Mouse (Mus musculus): ENCODE measurements around the gene Rtn4r. TPM values are rescaled to one million over a fixed set of nuclear protein-coding genes. Genes with fewer than 3 reads are reported as not detected.

Gene Rtn4r
- polyA plus RNA-seq, 1 experiment from 2014 or later = 4.7 TPM

DNA sequence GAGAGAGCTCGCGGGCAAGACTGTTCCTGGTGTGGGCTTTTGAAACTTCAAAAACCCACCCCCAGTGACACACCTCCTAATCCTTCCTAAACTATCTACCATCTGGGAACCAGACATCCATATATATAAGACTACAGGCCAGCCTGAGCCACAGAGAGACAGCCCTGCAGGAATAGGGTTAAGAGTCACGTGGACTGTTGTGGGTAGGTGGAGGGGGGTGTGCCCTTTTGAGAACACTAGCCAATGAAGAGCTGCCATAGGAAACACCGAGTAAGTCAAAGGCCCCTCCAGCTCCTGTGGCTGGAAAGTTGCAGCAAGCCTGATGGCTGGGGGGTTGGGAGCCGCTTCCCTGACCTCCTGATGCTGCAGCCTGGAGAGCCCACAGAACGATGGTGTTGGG lies 23.6 kb upstream of the Rtn4r start:
- Histone ChIP-seq H3K4me1 (replicated peaks) (no peaks in the 10 kb centered on the region), H3K9ac (no peak overlapping the region), H3K36me3 (no peaks in the 10 kb centered on the region), H3K27ac (no peak overlapping the region), H3K27me3 (replicated peaks) (no peaks in the 10 kb centered on the region), H3K4me2 (replicated peaks) (no peak overlapping the region), H3K9me3 (no peaks in the 10 kb centered on the region), H3K4me3 (replicated peaks) (no peak overlapping the region)
- WGBS = 45% methylated on average over 6 of the region's 6 CpGs
- no peak for ATAC-seq

DNA sequence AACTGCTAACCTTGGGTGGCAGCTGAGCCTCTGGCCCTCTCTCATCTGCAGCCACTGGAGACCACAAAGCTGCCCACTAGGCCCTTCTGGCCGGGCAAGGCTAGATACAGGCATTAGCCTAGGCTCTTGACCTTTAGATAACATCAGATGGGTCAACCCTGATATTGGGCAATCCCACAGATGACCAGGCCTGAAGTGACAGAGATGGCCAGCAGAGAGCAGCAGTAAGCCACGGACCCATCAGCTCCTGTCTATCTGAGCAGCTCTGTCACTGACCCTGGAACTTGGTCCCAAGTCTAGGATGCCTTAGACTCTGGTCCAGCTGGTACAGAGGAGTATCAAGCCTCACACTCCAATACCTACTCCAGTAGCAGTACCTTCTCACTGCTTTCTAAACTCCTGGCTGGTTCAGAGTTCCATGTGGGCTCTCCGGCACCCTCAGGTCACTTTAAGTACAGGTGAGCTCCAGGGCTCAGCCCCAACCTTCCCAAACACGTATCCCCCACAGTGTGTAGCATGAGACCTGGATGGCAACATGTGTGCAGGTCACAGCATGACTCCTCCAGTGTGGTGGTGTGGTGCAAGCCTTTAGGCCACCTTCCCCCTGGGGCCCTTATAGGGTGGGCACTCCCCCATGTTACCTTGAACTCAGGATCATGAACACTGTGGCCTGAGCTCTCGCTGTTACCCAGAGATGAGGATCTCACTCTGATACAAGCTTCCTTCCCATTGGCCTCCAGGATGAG lies 19.0 kb upstream of the Rtn4r start:
- Histone ChIP-seq H3K9me3 (no peaks in the 10 kb centered on the region), H3K27ac (no peak overlapping the region), H3K36me3 (no peaks in the 10 kb centered on the region), H3K4me3 (replicated peaks) (no peak overlapping the region), H3K4me1 (replicated peaks) (no peaks in the 10 kb centered on the region), H3K9ac (no peak overlapping the region), H3K4me2 (replicated peaks) (no peak overlapping the region), H3K27me3 (replicated peaks) (no peaks in the 10 kb centered on the region)
- WGBS = 57% methylated on average over 5 of the region's 5 CpGs
- peak; percentile 80 for ATAC-seq

- H3K4me2 ChIP-seq (replicated peaks) = no peak overlapping the region
- no peaks in the 10 kb centered on the region for H3K27me3 ChIP-seq (replicated peaks)
- H3K9ac ChIP-seq = no peak overlapping the region
- no peaks in the 10 kb centered on the region for H3K4me1 ChIP-seq (replicated peaks)
- H3K36me3 ChIP-seq = no peaks in the 10 kb centered on the region
- 75% methylated on average over 7 of the region's 7 CpGs for WGBS
- H3K9me3 ChIP-seq = no peaks in the 10 kb centered on the region
- H3K27ac ChIP-seq = no peak overlapping the region
- no peak overlapping the region for H3K4me3 ChIP-seq (replicated peaks)
- no peak for ATAC-seq
Observed at GRCm38 (mm10) chr16:18111042-18111441, 16.4 kb upstream of the Rtn4r start.

DNA sequence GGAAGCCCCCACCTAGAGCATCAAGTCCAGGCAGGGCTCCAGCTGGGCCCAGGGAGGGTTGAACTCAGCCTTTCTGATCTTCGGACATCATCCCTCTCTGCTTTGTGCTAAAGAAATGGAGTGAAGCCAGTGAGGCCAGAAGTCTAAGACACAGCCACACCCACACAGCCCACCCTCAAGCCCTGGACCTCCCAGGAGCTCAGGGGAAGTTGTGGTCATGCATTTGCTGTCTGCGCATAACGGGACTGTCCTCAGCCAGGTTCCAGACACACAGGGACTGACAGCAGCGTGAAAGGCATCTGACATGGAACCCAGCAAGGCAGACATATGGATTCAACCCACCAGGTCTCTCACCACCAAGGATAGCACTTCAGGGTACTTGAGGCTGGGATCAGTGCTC lies 11.0 kb upstream of the Rtn4r start:
- WGBS = 84% methylated on average over 4 of the region's 4 CpGs
- ATAC-seq = no peak
- Histone ChIP-seq H3K27ac (no peak overlapping the region), H3K27me3 (replicated peaks) (no peaks in the 10 kb centered on the region), H3K4me1 (replicated peaks) (no peaks in the 10 kb centered on the region), H3K9me3 (no peaks in the 10 kb centered on the region), H3K36me3 (no peaks in the 10 kb centered on the region), H3K4me2 (replicated peaks) (no peak overlapping the region), H3K4me3 (replicated peaks) (no peak overlapping the region), H3K9ac (no peak overlapping the region)

DNA sequence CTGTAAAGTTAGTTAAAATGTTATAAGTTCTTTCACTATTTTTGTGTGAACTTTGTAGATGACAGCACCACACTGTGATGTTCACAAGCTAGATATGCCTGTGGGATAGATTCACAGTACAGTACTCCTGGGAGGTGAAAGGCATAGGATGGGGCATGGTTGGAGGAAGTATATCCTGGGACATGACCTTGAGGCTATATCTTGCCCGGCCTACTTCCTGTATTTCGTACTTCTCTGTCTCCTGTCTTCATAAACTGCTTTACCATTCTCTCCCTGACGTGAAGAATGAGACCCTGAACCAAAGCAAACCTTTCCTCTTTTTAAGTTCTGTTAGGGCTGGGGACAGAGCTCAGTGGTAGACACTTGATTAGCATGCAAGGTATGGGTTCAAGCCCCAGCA lies 9.2 kb upstream of the Rtn4r start:
- H3K9ac ChIP-seq = no peak overlapping the region
- H3K4me2 ChIP-seq (replicated peaks) = no peak overlapping the region
- 77% methylated on average over 3 of the region's 3 CpGs for WGBS
- no peak for ATAC-seq
- no peaks in the 10 kb centered on the region for H3K27me3 ChIP-seq (replicated peaks)
- H3K4me1 ChIP-seq (replicated peaks) = no peaks in the 10 kb centered on the region
- no peak overlapping the region for H3K4me3 ChIP-seq (replicated peaks)
- no peak overlapping the region for H3K27ac ChIP-seq
- no peaks in the 10 kb centered on the region for H3K9me3 ChIP-seq
- H3K36me3 ChIP-seq = no peaks in the 10 kb centered on the region

DNA sequence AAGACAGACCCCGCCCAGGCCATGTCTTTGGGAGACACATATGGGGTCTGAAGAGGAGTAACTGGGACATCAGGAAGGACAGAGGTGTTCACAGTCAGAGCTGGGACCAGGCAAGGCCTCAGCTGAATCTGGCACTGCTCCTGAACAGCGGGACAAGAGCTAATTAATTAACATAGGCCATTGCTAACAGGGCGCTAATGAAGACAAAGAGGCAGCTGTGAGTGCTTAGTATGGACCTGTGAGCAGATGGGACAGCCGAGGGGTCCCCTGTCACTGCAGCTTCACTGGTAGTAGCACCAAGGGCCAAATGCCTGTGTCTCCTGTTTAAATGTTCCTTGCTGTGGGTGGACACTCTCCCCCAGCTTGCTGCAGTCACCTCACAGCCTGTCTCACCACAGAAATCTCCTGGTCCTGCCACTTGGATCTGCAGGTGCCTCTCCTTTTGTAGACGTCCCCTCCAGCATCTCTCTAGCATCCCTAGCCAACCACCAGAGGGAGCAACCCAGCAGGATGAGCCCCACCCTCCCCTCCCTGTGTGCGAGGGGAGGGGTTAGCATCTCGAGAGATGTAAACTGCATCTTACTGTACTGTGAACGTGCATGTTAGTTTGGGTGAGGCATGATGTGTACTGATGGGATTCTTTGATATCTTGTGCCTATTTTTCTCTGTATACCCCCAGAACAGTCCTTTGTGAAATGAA lies 8.3 kb upstream of the Rtn4r start:
- H3K4me2 ChIP-seq (replicated peaks) = no peak overlapping the region
- ATAC-seq = peak; percentile 70; the same call in 1 of the 2 replicates
- H3K9ac ChIP-seq = no peak overlapping the region
- no peak overlapping the region for H3K27ac ChIP-seq
- H3K9me3 ChIP-seq = no peaks in the 10 kb centered on the region
- no peaks in the 10 kb centered on the region for H3K27me3 ChIP-seq (replicated peaks)
- no peak overlapping the region for H3K4me3 ChIP-seq (replicated peaks)
- WGBS = 26% methylated on average over 8 of the region's 8 CpGs
- no peaks in the 10 kb centered on the region for H3K36me3 ChIP-seq
- no peaks in the 10 kb centered on the region for H3K4me1 ChIP-seq (replicated peaks)

GRCm38 (mm10) chr16:18122740-18123139 lies 4.7 kb upstream of the Rtn4r start:
- Histone ChIP-seq H3K4me1 (replicated peaks) (peaks cover 2% of the 10 kb centered on the region), H3K27ac (no peak overlapping the region), H3K4me3 (replicated peaks) (no peak overlapping the region), H3K9me3 (no peaks in the 10 kb centered on the region), H3K4me2 (replicated peaks) (no peak overlapping the region), H3K27me3 (replicated peaks) (peaks cover 7% of the 10 kb centered on the region), H3K36me3 (no peaks in the 10 kb centered on the region), H3K9ac (no peak overlapping the region)
- ATAC-seq = no peak
- 68% methylated on average over 2 of the region's 2 CpGs for WGBS

DNA sequence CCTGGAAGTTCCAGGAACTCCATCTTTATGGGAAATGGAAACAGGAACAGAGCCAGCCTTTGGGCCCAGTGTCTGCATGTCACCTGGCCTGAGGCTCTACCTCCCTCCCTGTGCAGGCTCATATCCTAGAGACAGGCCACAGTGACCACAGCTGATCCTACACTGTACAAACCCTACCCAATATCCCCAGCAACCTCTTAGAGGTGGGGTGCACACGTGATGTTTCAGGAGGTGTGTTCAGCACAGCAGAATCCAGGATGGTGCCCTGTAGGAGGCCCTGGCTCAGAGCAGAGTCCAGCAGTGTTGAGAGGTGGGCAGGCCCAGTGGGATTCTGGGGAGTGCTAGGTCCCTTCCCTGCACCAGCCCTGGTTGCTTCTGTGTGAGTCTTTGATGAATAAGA lies 4.0 kb upstream of the Rtn4r start:
- Histone ChIP-seq H3K9ac (no peak overlapping the region), H3K4me2 (replicated peaks) (no peak overlapping the region), H3K4me3 (replicated peaks) (no peak overlapping the region), H3K27ac (no peak overlapping the region), H3K9me3 (no peaks in the 10 kb centered on the region), H3K27me3 (replicated peaks) (peaks cover 14% of the 10 kb centered on the region), H3K4me1 (replicated peaks) (peaks cover 9% of the 10 kb centered on the region), H3K36me3 (no peaks in the 10 kb centered on the region)
- ATAC-seq = no peak
- 60% methylated on average over 1 of the region's 1 CpGs for WGBS

GRCm38 (mm10) chr16:18124040-18124439 lies 3.4 kb upstream of the Rtn4r start:
- H3K27ac ChIP-seq = no peak overlapping the region
- 87% methylated on average over 4 of the region's 4 CpGs for WGBS
- H3K4me2 ChIP-seq (replicated peaks) = no peak overlapping the region
- ATAC-seq = no peak
- H3K9ac ChIP-seq = no peak overlapping the region
- H3K27me3 ChIP-seq (replicated peaks) = peaks cover 18% of the 10 kb centered on the region
- H3K4me3 ChIP-seq (replicated peaks) = no peak overlapping the region
- no peaks in the 10 kb centered on the region for H3K9me3 ChIP-seq
- no peaks in the 10 kb centered on the region for H3K36me3 ChIP-seq
- peaks cover 10% of the 10 kb centered on the region for H3K4me1 ChIP-seq (replicated peaks)

- 22% methylated on average over 5 of the region's 5 CpGs for WGBS
- no peaks in the 10 kb centered on the region for H3K36me3 ChIP-seq
- no peak overlapping the region for H3K4me2 ChIP-seq (replicated peaks)
- peaks cover 24% of the 10 kb centered on the region for H3K27me3 ChIP-seq (replicated peaks)
- H3K4me1 ChIP-seq (replicated peaks) = peaks cover 10% of the 10 kb centered on the region
- H3K27ac ChIP-seq = no peak overlapping the region
- H3K4me3 ChIP-seq (replicated peaks) = no peak overlapping the region
- ATAC-seq = no peak
- H3K9ac ChIP-seq = no peak overlapping the region
- no peaks in the 10 kb centered on the region for H3K9me3 ChIP-seq
Observed at GRCm38 (mm10) chr16:18124626-18125025, 2.8 kb upstream of the Rtn4r start.

DNA sequence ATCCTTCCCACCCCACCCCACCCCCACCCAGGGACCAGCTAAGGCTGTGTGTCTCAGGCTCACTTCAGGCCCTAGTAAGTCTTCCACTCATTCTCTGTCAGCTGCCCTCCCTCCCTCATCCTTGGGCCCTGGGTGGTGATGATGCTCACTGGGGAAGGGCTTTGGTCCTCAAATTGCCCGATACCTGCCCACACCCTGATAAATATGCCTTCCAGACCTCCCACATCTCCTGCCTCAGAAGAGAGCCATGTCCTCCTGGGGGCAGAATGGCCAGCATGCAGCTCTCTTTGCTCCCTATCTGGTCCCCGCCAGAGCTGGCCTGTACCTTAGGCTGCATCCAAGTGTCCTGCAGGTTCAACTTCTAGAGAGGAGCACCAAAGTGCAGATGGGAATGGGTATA lies 2.3 kb upstream of the Rtn4r start:
- Histone ChIP-seq H3K9me3 (no peaks in the 10 kb centered on the region), H3K4me2 (replicated peaks) (no peak overlapping the region), H3K4me3 (replicated peaks) (no peak overlapping the region), H3K36me3 (no peaks in the 10 kb centered on the region), H3K27ac (no peak overlapping the region), H3K4me1 (replicated peaks) (peaks cover 11% of the 10 kb centered on the region), H3K9ac (no peak overlapping the region), H3K27me3 (replicated peaks) (peaks cover 24% of the 10 kb centered on the region)
- no peak for ATAC-seq
- WGBS = 82% methylated on average over 2 of the region's 2 CpGs

GRCm38 (mm10) chr16:18126211-18126610 lies 1.2 kb upstream of the Rtn4r start:
- H3K36me3 ChIP-seq = no peaks in the 10 kb centered on the region
- H3K27me3 ChIP-seq (replicated peaks) = peaks cover 24% of the 10 kb centered on the region
- no peak overlapping the region for H3K27ac ChIP-seq
- peaks cover 18% of the 10 kb centered on the region for H3K4me1 ChIP-seq (replicated peaks)
- no peaks in the 10 kb centered on the region for H3K9me3 ChIP-seq
- no peak for ATAC-seq
- H3K9ac ChIP-seq = no peak overlapping the region
- no peak overlapping the region for H3K4me3 ChIP-seq (replicated peaks)
- WGBS = 74% methylated on average over 3 of the region's 3 CpGs
- H3K4me2 ChIP-seq (replicated peaks) = no peak overlapping the region
